Mouse (Mus musculus): ENCODE results near the gene Popdc2. TPM values are rescaled to one million over a fixed set of nuclear protein-coding genes. Genes with fewer than 3 reads are reported as not detected.

The Popdc2 gene
- total and polyA plus RNA-seq, 2 experiments, result 0.18 TPM

DNA sequence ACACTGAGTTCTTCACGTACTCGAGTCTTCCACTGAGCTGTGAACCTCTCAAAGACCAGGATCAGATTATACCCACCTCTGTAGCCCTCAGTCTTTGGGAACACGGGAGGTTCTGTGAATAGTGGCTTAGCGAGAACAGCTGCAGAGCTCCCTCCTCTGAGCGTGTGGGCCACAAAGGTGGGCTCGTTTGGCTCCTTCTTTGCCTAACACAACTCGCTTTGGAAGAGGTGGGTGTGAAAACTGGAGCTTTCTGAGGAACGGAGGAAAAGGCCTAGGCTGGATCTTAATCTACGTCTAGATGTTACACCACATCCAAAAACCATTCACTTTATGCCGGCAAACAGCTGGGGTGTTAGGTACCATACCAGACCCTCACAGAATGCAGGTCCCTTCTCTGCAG is 3.4 kb downstream of the Popdc2 start:
- no peaks in the 10 kb centered on the region for H3K79me2 ChIP-seq (ENCODE audit: control insufficient read depth, insufficient read depth, low read length)
- no peaks in the 10 kb centered on the region for H3K27me3 ChIP-seq (ENCODE audit: control insufficient read depth, insufficient read depth, low read length)
- no peaks in the 10 kb centered on the region for H3K4me1 ChIP-seq (ENCODE audit: control insufficient read depth, insufficient read depth, low read length)
- no peaks in the 10 kb centered on the region for H3K36me3 ChIP-seq (ENCODE audit: control insufficient read depth, insufficient read depth, low read length)
- no peak for DNase-seq (ENCODE audit: extremely low read depth, low read depth, low spot score)
- H3K27ac ChIP-seq (replicated peaks; ENCODE audit: insufficient read depth, low read depth, low read length), result no peak overlapping the region
- TF ChIP-seq POLR2A (IDR thresholded peaks at IDR 0.05; ENCODE audit: extremely low read depth, insufficient read depth, low read length), result no peak
- TF ChIP-seq CTCF (IDR thresholded peaks at IDR 0.05; ENCODE audit: low read depth, low read length), result no peak
- H3K9ac ChIP-seq (ENCODE audit: low read depth, low read length), result no peak overlapping the region
- no peak overlapping the region for H3K4me3 ChIP-seq (ENCODE audit: insufficient read depth, low read depth, low read length)
- WGBS, result 92% methylated on average over 10 of the region's 10 CpGs

- TF ChIP-seq CTCF (IDR thresholded peaks at IDR 0.05; ENCODE audit: low read depth, low read length), result no peak
- TF ChIP-seq POLR2A (IDR thresholded peaks at IDR 0.05; ENCODE audit: extremely low read depth, insufficient read depth, low read length), result no peak
- no peaks in the 10 kb centered on the region for H3K36me3 ChIP-seq (ENCODE audit: control insufficient read depth, insufficient read depth, low read length)
- no peaks in the 10 kb centered on the region for H3K4me1 ChIP-seq (ENCODE audit: control insufficient read depth, insufficient read depth, low read length)
- no peaks in the 10 kb centered on the region for H3K79me2 ChIP-seq (ENCODE audit: control insufficient read depth, insufficient read depth, low read length)
- no peak overlapping the region for H3K4me3 ChIP-seq (ENCODE audit: insufficient read depth, low read depth, low read length)
- H3K27me3 ChIP-seq (ENCODE audit: control insufficient read depth, insufficient read depth, low read length), result no peaks in the 10 kb centered on the region
- DNase-seq (ENCODE audit: extremely low read depth, low read depth, low spot score), result no peak
- no peak overlapping the region for H3K9ac ChIP-seq (ENCODE audit: low read depth, low read length)
- 83% methylated on average over 4 of the region's 4 CpGs for WGBS
- no peak overlapping the region for H3K27ac ChIP-seq (replicated peaks; ENCODE audit: insufficient read depth, low read depth, low read length)
Measured at GRCm38 (mm10) chr16:38366231-38366630, 4.2 kb downstream of the Popdc2 start.

- no peaks in the 10 kb centered on the region for H3K36me3 ChIP-seq (ENCODE audit: control insufficient read depth, insufficient read depth, low read length)
- H3K27ac ChIP-seq (replicated peaks; ENCODE audit: insufficient read depth, low read depth, low read length), result no peak overlapping the region
- no peaks in the 10 kb centered on the region for H3K27me3 ChIP-seq (ENCODE audit: control insufficient read depth, insufficient read depth, low read length)
- no peak overlapping the region for H3K4me3 ChIP-seq (ENCODE audit: insufficient read depth, low read depth, low read length)
- H3K4me1 ChIP-seq (ENCODE audit: control insufficient read depth, insufficient read depth, low read length), result peaks cover under 1% of the 10 kb centered on the region; the same call in 1 of the 2 replicates
- 87% methylated on average over 10 of the region's 10 CpGs for WGBS
- no peak for TF ChIP-seq POLR2A (IDR thresholded peaks at IDR 0.05; ENCODE audit: extremely low read depth, insufficient read depth, low read length)
- no peaks in the 10 kb centered on the region for H3K79me2 ChIP-seq (ENCODE audit: control insufficient read depth, insufficient read depth, low read length)
- no peak for DNase-seq (ENCODE audit: extremely low read depth, low read depth, low spot score)
- no peak overlapping the region for H3K9ac ChIP-seq (ENCODE audit: low read depth, low read length)
Measured at GRCm38 (mm10) chr16:38368336-38368735, 6.3 kb downstream of the Popdc2 start.

GRCm38 (mm10) chr16:38369000-38369399 is 7.0 kb downstream of the Popdc2 start:
- 88% methylated on average over 7 of the region's 7 CpGs for WGBS
- H3K27ac ChIP-seq (replicated peaks; ENCODE audit: insufficient read depth, low read depth, low read length), result no peak overlapping the region
- no peak for TF ChIP-seq CTCF (IDR thresholded peaks at IDR 0.05; ENCODE audit: low read depth, low read length)
- TF ChIP-seq POLR2A (IDR thresholded peaks at IDR 0.05; ENCODE audit: extremely low read depth, insufficient read depth, low read length), result no peak
- no peak for DNase-seq (ENCODE audit: extremely low read depth, low read depth, low spot score)
- H3K79me2 ChIP-seq (ENCODE audit: control insufficient read depth, insufficient read depth, low read length), result no peaks in the 10 kb centered on the region
- H3K4me1 ChIP-seq (ENCODE audit: control insufficient read depth, insufficient read depth, low read length), result peaks cover 1% of the 10 kb centered on the region; the same call in 1 of the 2 replicates
- H3K27me3 ChIP-seq (ENCODE audit: control insufficient read depth, insufficient read depth, low read length), result no peaks in the 10 kb centered on the region
- no peak overlapping the region for H3K4me3 ChIP-seq (ENCODE audit: insufficient read depth, low read depth, low read length)
- H3K9ac ChIP-seq (ENCODE audit: low read depth, low read length), result no peak overlapping the region
- no peaks in the 10 kb centered on the region for H3K36me3 ChIP-seq (ENCODE audit: control insufficient read depth, insufficient read depth, low read length)

GRCm38 (mm10) chr16:38369431-38369830 is 7.4 kb downstream of the Popdc2 start:
- DNase-seq (ENCODE audit: extremely low read depth, low read depth, low spot score), result no peak
- Histone ChIP-seq H3K4me3 (ENCODE audit: insufficient read depth, low read depth, low read length) (no peak overlapping the region), H3K9ac (ENCODE audit: low read depth, low read length) (no peak overlapping the region), H3K36me3 (ENCODE audit: control insufficient read depth, insufficient read depth, low read length) (no peaks in the 10 kb centered on the region), H3K79me2 (ENCODE audit: control insufficient read depth, insufficient read depth, low read length) (no peaks in the 10 kb centered on the region), H3K27me3 (ENCODE audit: control insufficient read depth, insufficient read depth, low read length) (no peaks in the 10 kb centered on the region), H3K27ac (replicated peaks; ENCODE audit: insufficient read depth, low read depth, low read length) (no peak overlapping the region), H3K4me1 (ENCODE audit: control insufficient read depth, insufficient read depth, low read length) (peaks cover 1% of the 10 kb centered on the region; the same call in 1 of the 2 replicates)
- WGBS, result 88% methylated on average over 8 of the region's 8 CpGs
- TF ChIP-seq POLR2A (IDR thresholded peaks at IDR 0.05; ENCODE audit: extremely low read depth, insufficient read depth, low read length) (no peak), CTCF (IDR thresholded peaks at IDR 0.05; ENCODE audit: low read depth, low read length) (no peak)

- Histone ChIP-seq H3K79me2 (ENCODE audit: control insufficient read depth, insufficient read depth, low read length) (no peaks in the 10 kb centered on the region), H3K27me3 (ENCODE audit: control insufficient read depth, insufficient read depth, low read length) (no peaks in the 10 kb centered on the region), H3K4me3 (ENCODE audit: insufficient read depth, low read depth, low read length) (no peak overlapping the region), H3K9ac (ENCODE audit: low read depth, low read length) (no peak overlapping the region), H3K36me3 (ENCODE audit: control insufficient read depth, insufficient read depth, low read length) (no peaks in the 10 kb centered on the region), H3K4me1 (ENCODE audit: control insufficient read depth, insufficient read depth, low read length) (peaks cover 1% of the 10 kb centered on the region; the same call in 1 of the 2 replicates), H3K27ac (replicated peaks; ENCODE audit: insufficient read depth, low read depth, low read length) (no peak overlapping the region)
- WGBS, result 86% methylated on average over 4 of the region's 4 CpGs
- DNase-seq (ENCODE audit: extremely low read depth, low read depth, low spot score), result no peak
- TF ChIP-seq POLR2A (IDR thresholded peaks at IDR 0.05; ENCODE audit: extremely low read depth, insufficient read depth, low read length), result no peak
Measured at GRCm38 (mm10) chr16:38369992-38370484, 8.0 kb downstream of the Popdc2 start.
